Mouse (Mus musculus) stomach, postnatal 0 days (tissue): ENCODE data around the gene Gas7.

Experiments
- CTCF ChIP-seq: IDR thresholded peaks from 2 replicates; pipeline ENCODE4 v1.5.1; 2016; ENCODE audit warnings: antibody characterized with exemption, low read depth, mild to moderate bottlenecking, moderate library complexity
- EP300 ChIP-seq: optimal IDR thresholded peaks from 2 replicates; pipeline ENCODE3; 2016; ENCODE audit warnings: antibody characterized with exemption

DNA sequence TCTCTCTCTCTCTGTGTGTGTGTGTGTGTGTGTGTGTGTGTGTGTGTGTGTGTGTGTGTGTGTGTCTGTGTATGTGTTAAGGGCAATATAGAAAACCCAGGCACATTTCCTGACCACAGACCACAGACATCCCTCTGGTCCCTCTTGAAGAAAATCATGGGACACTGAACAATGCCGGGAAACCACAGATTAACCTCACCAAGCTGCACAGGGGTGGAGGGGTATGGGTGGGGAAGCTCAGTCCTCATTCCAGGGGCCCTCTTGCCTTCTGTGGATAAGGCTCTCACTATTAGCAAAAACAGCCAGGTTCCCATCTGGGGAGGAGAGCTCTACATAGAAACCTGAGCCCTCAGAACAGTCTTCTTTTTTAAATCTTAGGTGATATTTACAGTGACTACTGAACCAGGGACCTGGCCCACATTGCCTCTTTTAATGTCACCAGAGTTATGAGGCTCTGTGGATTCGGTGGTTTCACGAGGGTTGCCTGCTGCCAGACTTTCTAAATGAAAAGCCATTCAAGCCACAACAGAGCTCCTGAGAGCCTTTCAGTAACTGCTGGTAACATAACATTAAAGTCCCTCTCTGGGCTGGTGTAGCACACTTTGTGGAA is 178.5 kb downstream of the Gas7 start:
- TF ChIP-seq CTCF (no peak), EP300 (no peak)
